Mouse (Mus musculus) spleen, postnatal 36 days (tissue): ENCODE measurements around the gene Mgat4d.
"Not testable (repeated sequence)": the region's sequence is repeated elsewhere in the genome, so short reads cannot be mapped to it uniquely, and the experiment has no call there.

Experiments
- DNase-seq, 2 experiments: peaks; one replicate each; pipeline ENCODE4 v3.0.0; 2022; ENCODE audit warnings: low spot score in 2 of 2, mixed read lengths in 1 of 2

The Mgat4d gene

DNA sequence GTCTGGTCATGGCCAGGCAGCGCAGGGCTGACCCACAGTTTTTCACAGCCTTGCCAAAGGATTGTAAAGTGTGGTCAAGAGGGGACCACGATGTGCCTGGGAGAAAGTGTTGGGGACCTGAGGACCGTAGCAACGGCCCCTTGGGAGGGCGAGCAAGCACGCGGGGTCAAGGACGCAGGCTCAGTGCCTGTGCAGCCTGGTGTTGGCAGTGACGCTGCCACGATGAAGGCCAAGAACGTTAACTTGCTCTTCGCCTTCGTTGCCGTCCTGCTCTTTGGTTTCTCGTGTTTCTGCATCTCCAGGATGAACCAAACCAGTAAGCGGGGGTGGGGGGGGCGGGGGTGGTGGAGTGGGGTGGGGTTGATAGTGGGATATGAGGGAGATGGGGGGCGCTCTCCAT lies at the start of gene Mgat4d:
Gene Mgat4d, plus strand, starts transcription at position 209 of the 400 bp plus-strand sequence.
- DNase-seq = no peak

DNA sequence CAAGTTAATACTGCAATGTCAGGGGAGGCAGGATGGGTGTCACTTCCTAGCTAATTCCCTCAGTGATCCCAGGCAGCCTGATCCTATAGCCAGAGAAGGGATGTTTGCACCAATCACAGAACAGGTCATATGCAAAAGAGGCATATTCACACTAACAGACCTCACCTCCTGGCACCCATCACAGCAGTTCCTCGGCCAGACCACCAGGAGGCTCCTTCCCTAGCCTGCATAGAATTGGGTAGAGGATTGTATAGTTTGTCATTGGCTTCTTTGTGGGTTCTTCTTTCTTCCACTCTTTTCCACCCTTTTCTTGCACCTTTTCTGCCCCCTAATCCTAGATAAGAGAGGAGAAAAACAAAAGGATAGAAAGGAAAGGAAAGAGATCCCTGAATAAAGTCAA lies 48.1 kb upstream of the Mgat4d start:
- DNase-seq = no peak

DNA sequence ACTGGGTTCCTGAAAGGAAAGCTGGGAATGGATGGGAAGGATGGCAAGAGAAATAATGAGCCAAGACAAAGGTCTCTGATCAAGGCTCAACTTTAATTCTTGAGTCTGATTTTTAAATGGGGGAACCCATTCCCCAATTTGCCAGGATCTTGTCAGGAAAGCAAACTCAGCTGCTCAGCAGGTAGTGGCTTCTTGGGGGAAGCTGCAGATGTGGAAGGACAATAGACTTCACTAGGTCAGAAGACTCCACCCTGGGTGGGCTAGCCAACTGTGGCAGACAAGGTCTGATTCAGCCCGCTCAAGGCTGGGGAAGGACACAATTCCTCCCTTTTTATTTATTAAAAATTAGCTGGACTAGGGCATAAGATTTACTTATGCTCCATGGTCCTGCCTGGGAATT lies 43.3 kb upstream of the Mgat4d start:
- DNase-seq = no peak

DNA sequence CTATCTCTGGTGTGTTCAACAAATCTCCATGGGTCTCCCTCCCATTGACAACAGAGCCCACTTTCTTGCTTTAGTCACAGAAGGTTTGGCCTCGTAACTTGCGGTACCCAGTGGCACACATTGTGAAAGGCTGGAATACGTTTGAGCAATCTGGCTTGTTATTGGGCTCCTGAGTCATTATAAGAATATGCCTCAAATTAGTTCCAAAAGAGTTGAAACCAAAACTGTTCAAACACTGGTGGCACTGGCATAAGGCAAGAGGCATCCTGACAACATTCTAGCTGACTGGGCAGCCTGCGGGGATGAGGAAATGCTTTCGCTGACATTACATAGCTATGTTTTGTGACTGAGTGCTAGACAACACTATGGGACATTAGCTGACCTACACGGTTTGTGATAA lies 38.4 kb upstream of the Mgat4d start:
- no peak for DNase-seq

DNA sequence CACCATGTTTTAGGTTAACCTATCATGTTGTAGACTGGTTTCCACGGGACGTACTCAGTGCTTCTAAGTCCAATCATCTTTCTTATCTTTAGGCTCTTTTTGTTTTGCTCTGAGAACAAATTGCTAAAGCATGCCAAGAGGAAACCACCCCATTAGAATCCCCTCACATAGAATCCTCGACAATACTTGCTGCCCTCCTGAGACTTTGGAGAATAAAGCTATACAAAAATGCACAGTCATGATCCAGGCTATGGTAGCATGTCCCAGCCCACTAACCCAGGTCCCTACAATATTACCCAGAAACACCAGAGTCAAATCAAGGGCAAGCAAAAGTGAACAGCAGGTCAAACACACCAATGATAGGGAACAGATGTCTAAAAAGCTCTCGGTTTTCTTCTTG lies 33.2 kb upstream of the Mgat4d start:
- DNase-seq = not testable (repeated sequence)

DNA sequence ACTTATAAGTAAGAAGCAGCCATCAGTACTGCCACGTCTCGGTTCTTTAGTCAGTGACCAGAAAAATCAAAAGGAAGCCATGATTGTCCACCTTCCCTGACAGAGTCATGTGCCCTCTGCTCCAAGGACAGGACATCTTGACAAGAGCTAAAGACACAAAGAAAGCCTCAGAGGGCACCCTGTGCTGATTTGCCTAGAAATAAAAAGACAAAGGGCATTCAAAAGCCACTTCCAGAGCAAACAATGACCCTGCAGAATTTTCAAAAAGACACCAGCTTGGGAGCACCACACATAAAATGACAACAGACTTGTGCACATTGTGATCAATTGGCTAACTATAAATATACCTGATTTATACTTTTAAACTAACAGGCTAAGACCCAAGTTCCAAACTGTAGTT lies 32.6 kb upstream of the Mgat4d start:
- DNase-seq = no peak

DNA sequence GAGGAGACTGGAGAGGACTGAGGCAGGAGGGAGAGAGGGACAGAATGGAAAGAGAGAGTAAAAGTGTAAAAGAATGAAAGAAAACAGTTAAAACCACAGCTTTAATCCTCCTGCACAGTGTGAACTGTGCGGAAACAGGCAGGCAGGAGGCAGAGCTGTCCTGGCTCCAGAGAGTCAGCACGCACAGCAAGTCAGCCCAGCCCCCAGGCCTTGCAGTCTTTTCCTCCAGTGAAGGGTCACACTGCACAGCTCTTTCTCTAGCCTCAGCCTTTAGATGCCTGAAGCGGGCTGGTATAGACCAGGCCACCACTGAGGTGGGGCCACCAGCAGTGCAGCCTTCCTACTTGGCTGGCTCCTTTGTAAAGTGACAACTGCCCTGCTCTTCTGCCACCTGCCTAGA lies 27.7 kb upstream of the Mgat4d start:
- DNase-seq = no peak

DNA sequence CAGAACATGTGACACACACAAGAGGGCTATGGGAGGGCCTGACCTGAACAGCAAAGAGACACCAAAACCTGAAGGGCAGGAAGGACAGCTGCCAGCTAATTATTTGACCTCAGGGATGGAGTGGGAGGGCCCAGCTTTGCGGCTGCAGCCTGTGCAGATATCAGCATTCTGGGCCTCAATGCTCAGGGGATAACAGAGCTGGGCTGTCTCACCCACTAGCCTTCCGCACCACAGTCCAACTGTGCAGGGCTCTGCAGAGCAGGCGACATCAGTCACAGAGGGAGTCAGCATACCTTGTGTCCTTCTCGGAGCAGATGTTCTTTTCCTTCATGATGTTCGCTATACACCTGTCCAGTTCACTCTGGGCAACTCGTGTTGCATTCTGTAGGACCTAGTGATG lies 25.9 kb upstream of the Mgat4d start:
- no peak for DNase-seq

DNA sequence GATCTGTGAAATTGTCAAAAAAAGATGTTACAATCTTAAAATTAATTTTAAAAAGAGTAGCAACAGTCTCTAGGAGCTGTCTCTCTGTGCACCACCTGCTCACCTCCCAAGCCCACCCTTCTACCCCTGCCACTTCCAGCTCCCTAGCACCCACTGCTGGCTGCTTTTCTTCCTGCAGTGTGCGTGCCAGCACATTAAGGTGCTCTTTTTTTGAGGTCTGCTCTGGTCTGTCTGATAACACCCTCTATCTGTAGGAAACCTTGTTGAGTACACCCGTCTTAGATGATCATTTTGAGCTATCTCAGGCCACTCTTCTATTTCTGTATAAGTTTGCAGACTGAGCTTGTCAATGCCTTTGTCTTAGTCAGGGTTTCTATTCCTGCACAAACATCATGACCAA lies 25.2 kb upstream of the Mgat4d start:
- no peak for DNase-seq

DNA sequence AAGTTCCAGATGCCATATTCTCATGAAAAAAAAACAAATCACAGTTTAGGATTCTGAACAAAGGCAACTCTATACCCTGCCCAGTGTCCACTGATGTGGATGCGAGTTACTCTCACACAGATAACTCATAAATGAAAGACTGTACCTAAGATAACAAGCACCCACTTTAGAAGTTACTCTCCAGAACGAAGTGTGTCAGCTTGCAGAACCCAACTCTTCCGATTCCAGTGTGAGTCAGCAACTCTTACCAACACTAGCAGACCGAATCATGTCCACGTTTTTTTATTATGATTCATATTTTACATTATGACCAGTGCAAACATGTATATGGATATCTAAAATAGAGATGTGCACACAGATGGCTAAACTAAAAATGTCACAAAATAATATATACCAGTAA lies 20.4 kb upstream of the Mgat4d start:
- DNase-seq = no peak

DNA sequence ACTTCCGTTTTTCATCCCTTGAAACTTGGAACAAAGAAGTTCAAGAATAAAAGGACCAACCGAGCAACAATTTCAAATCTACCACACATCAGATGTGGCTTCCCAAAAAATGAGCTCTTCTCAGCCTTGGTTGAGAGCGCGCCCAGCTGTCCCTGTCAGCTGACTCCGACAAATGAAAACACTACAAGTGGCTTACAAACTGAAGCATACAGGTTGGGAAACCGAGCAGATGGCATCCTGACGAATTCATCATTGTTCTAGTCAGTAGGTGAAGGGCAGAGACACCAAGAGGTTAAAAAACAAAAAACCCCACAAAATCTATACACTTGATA lies 16.7 kb upstream of the Mgat4d start:
- no peak for DNase-seq

DNA sequence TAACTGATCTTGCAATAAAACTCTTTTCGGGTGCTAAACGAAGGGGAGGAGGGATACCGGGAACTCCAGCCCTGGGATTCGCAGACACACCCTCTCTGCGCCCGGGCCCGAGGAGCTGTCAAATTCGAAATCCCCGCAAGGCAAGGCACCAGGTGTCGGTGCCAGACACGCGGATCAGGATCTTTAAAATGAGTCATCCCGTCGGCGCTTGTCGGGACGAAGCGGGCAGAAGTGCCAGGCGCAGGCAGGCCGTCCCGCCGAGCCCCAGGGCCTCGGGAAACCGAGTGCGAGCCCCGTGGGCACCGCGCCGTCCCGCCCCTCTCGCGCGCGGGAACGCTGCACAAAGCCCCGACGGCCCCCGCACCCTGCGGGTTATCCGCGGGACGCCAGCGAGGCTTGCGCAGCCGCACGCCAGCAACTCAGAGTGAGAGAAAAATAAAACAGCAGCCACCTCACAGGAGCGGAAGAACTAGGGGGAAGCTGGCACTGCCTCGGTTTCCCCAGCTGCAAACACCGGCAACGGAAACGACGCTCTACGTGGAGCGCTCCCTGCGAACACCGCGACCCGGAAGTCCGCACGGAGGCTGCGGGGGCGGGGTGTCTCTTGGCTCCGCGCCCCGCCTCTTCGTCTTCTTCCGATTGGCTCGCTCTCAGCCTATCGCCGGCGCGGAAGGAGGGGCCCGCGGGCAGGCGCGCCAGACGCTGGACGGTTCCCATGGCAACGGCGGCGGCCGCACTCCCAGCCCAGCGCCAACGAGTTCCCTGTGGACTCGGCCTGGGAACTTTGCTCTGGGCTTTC lies 16.2 kb upstream of the Mgat4d start, which contains the start of gene Elmod2:
Gene Elmod2, minus strand, starts transcription at position 588 of the 799 bp plus-strand sequence.
- DNase-seq = peak; percentile 95

DNA sequence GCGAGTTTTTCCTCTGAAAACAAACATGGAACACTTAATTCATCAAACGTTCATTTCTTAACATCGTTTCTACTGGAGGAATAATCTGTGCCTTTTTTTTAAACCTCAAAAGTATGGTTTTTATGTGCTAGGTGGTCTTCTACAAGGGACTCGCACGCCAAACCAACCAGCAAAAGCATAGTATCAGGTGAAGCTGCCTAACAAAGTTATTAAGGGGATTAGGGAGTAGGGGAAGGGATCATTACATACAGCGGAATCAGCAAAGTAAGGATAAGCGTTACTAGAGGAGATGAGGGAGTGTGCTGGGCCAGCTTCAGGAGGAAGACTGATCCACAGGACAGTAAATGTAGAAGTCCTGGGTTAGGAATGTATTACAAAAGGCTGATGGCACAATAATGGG lies 15.4 kb upstream of the Mgat4d start:
- no peak for DNase-seq

DNA sequence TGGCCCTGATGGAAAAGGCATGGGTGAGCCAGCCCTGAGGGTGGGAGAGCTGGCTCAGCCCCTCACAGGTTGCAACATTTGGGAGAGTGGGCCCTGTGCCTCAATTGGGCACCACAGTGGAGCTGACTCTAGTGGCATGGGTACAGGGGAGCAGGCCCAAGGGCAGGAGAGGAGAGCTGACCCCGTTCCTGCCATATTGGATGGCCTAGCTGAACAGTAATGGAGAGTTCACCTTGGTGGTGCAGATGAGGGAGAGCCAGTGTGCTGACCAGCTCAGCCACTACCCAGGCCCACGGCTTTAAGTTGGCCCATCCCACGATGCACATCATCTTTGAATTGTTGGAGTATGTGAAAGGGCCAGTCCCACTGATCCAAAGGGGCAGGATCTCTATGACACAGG lies 6.2 kb upstream of the Mgat4d start:
- no peak for DNase-seq

DNA sequence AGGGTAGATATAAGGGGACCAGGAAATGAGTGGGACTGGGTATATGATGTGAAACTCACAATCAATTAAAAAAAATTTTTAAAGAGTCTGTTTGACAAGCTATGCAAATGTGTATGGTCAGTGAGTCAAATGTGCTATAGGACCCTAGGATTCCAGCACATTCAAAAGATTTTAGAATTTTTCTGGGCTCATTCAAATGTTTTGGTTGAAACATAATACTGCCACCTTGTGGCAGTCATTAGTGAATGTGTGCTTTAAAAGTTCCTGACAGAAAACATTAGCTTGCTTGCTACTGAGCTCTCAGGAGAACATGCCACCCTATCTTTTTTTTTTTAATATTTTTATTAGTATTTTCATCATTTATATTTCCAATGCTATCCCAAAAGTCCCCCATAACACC lies 5.6 kb upstream of the Mgat4d start:
- DNase-seq = no peak

DNA sequence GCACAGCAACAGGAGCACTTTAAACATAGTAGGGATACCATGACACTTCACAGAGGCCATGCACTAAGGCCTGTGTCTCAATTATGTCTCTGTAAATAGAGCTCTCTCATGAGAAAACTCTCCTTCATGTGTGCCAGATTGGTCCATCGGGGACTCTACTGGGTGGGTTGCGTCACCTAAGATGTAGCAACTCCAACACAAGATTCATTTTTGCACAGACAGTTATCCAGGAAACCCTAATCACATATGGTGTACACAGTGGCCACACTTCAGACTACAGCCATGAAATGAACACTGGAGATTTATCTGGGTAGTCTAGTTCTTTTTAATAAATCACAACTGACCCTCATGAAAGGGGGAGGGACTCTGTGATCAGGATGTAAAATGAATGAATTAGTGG lies 3.0 kb downstream of the Mgat4d start:
- DNase-seq = no peak

DNA sequence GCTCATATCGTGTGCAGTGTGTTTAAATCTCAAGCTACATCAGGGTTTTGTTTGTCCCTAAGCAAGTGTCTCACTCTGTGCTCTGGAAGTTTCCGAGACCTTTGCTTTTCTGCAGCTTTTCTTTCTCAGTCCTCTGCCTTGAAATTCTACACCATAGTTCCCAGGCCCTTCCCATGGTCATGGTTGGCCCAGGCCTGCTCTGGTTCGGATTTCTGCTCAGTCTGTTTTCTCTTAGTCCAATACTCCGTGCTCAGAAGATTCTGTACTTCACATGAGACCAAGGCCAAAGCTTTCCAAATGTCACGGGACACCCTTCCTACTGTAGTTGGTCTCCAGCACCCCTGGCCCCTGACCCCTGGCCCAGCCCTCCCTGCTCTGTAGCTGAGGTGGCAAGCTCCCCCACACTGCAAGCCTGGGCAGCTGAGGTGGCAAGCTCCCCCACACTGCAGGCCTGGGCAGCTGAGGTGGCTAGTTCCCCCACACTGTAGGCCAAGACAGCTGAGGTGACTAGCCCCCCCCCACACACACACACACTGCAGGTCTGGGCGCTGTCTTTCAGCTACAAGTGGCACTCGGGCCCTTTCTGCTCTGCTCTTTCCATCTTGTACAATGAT lies 15.0 kb downstream of the Mgat4d start:
- no peak for DNase-seq

DNA sequence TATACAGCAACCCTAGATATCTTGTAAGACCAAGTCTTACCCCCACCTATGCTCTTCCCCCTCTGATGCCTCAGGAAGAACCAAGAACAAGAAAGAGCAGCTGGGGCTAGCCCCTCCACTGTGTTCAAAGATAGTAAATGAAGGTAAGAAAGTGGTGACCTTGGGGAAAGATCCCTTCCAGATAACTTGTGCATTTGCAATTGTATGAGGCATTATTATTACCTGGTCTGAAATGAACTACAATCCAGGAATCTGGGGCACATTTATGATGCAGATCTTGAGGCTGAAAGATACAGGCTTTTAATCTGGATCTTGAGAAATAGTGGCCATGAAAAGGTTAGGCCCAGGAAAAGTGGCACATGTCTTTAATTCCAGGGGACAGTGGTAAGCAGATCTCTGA lies 29.0 kb downstream of the Mgat4d start:
- no peak for DNase-seq

DNA sequence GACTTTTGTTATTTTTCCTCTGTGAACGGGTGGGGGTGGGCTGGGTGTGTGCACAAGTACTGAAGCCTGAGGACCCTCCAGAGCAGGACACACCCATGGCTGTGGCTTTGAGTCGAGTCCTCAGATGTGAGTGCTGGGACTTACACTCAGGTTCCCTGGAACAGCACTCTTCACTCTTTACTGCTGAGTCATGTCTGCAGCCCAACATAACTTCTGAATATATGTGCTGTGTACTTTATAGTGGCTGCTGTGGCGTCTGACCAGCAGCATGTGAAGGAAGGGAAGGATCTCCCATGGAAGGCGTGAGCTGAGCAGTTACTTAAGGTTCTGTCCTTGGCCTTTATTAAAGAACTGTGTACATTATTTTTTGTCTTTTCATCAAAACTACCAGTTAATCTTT lies 31.9 kb downstream of the Mgat4d start:
- DNase-seq = no peak

DNA sequence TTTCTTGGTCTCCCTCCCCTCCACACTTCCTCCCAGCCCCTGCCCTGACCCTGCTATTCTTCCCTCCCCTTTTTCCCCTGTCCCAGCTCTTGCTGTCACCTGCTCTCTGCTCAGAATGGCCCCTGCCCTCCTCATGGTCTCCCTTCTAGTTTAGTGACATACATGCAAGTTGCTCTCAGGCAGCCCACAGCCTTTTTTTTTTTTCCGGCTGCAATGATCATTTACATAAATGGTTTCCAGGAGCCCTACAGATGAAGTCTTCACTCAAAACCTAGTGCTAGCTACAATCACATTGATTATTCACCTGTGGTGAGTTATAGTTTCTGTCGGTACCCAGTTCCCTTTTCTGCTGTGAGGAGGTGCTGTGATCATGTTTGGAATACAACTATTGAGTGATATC lies 32.7 kb downstream of the Mgat4d start:
- no peak for DNase-seq

DNA sequence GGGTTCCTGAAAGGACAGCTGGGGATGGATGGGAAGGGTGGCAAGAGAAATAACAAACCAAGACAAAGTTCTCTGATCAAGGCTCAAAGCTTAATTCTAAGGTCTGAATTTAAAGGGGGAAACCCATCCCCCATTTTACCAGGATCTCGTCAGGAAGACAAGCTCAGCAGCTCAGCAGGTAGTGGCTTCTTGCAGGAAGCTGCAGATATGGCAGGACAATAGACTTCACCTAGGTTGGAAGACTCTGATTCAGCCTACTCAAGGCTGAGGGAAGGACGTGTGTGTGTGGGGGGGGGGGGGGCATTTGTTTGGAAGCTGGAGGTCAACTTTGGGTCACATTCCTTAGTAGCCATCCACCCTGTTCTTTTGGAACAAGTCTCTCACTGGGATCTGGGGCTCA lies 34.6 kb downstream of the Mgat4d start:
- no peak for DNase-seq

DNA sequence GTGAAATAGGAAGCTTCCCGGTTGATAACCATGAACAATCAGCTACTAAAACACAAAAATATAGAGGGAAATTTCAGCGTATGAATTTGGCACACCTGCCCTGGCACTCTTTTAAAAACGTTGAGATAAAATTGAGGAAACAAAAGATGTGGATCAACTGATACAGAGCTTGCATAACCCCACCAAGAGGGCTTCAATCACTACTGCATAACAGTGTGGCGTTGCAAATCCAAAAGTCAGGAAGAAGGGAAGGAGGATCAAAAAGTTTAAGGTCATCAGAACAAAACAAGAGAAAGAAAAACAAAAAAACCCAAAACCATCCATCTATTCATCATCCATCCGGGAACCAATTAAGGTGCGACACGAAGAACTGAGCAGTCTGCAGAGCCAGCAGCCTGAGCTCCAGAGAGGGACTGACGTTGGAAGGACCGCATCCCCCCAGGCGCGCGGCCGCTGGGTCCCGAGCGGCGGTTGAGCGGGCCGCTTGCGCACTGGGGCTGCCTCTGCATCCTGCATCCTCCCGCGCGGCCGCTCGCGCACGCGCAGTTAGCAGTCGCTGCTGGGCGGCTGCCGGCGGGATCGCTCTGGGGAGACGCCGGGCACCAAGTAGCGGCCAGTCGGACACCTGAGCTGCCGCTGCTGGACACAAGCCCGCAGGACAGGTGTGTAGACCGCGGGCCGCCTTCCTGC lies 41.2 kb downstream of the Mgat4d start, which contains the start of gene Clgn:
Gene Clgn, plus strand, starts transcription at position 552 of the 690 bp plus-strand sequence.
- peak in 1 of 2 experiments; percentile 21 for DNase-seq
